Mouse (Mus musculus) ES-CJ7 (cell line): ENCODE results near the gene Ube2f.

ENCODE experiments used
- DNase-seq: peaks from one replicate; pipeline ENCODE4 v3.0.0; 2011; ENCODE audit warnings: low read depth, low spot score

The Ube2f gene

DNA sequence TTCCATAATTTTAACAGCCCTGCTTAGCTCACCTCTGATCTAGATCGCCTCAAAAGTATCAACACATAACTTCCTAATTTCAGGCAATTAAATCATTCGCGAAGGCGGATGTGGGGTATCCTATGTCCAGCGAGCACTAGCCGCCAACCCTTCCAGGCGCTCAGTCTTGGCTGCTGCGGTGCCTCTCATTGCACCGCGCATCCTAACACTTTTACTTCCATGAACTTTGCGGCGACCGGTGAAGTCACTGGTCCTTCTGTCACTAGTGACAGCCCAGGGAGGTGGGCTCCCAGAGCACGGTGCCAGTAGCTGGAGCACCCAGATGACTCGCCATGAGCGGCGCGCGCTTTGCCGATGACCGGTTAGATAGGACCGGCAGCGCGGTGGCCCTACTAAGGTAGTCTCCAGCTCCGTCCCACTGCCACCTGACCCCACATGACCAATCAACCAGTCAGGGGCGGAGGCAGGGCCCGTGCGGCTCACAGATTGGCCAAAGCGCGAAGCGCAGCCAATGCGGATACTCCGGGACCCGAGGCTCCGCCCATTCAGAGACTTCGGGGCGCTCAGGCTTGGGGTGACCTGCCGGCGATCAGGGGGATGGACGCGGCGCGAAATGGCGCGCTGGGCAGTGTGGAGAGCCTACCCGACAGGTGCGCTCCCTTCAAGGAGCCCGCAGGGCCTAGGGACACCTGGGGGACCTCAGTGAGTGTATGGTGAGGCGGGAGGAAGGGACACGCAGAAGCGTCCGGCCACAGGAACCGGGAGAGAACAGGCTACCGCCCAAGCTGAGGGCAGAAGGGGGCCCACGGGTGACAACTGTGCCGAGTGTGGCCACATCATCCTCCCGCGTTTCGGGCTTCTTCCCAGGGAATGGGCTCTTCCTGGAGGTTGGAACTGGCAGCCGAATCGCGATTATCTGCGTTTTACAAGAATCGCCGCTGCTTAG is 48.0 kb downstream of the Ube2f start, which contains the start of gene Scly:
Scly (plus strand) TSS at position 540 of the 946 bp plus-strand sequence.
- peak; percentile 89 for DNase-seq

DNA sequence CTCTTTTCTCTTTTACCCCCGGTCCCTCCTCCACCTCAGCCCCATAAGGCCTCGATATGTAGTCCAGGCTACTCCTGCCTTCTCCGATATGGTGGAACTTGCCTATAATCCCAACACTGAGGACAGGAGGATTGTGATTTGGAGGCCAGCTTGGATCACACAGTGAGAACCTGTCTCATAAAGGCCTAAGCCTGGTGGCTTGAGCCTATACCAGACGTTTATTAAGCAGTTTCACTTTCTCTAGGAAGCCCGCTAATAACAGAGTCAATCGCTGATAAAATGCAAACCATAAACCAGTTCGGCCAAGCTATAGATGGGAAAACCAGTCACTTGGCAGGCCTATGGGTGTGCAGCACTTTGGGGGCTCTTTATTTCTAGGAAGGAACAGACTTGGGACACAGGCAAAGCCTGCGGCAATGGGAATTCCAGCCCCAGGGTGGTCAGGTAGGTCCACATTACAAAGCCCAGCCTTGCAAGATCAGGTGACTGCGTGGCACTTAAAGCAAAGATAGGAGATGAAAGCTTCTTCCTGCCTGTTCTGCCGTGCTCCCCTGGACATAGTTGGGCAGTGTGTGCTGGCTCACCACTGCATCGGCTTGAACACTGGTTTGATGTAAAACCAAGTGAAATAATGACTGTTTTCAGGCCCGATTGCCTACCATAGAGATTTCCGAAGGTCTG is 49.1 kb downstream of the Ube2f start:
- DNase-seq, result no peak

DNA sequence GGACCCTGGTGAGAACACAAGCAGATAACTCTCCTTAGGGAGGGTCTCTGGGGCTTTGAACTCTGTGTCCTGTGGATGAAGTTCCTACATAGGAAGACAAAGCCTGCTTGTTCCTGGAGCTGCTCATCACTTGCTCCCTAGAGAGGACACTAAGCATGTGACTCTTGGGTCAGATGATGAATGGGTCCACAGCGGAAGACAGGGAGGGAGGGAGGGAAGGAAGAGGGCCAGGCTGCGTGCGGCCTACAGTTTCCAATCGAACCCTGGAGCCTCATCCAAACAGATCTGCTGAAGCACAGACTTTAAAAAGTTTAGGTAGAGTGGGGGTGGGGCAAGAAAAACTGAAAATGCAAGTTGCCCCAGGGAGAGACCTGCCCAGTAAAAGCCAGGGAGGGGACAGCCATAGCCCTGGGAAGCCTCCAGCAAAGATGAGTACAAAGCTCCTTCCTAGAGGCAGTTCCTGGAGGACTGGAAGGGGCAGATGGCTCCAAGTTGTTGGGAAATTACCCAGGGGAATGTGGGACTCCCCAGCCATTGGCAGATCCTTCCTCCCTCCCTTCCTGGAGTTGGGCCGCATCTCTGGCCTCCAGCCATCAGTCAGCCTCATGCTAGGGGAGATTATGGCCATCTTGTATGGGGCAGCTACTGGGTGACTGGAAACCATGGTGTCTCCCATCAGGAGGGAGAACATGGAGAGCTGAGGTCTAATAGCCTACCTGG is 49.8 kb downstream of the Ube2f start:
- no peak for DNase-seq

DNA sequence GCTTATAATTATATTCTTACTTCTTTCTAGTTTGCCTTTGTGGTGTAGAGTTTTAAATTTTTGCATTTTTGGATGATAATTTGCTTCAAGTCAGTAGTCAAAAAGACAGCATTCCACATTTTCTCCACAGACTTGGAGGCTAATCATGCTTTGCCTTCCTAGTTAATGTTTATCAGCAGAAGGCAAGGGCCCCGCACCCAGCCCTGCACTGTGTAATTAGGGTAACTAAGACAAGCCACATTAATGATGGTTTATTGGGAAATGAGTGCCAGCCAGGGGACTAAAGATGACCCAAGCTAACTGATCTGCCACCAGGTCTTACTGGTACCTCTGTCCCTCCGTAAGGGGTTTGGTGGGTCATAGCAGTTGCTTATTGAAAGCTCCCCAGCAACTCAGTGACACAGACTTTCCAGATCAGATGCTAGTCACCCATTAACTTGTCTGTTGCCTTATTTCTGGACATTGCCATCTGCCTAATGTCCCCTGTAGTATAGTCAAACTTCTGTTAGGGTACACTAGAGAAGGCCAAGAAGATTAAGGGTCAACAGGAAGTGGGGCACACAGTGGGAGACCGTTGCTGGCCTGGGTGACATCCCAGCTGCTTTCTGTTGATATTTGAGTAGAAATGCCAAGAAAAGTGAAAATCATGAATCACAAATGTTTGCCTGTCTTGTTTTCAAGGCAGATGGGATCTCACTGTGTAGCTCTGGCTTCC is 51.3 kb downstream of the Ube2f start:
- no peak for DNase-seq

DNA sequence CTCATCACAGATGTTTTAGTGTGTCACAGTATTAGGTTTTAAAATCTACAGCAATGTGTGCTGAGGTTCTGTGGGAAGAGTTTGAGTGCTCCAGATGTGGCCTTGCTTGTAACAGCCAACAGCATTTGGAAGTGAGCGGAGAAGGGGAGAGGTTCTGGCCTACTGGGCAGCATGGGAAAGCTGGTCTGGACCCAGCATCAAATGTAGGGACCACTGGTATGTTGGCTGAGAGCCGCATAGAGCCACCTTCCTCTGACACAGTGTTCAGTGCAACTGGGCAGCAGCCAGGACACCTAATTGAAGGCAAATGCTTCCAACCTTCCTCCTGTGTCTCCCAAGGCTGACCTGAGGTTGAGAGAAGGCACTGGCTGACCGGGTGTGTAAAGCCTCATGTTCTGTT is 51.9 kb downstream of the Ube2f start:
- DNase-seq, result no peak

DNA sequence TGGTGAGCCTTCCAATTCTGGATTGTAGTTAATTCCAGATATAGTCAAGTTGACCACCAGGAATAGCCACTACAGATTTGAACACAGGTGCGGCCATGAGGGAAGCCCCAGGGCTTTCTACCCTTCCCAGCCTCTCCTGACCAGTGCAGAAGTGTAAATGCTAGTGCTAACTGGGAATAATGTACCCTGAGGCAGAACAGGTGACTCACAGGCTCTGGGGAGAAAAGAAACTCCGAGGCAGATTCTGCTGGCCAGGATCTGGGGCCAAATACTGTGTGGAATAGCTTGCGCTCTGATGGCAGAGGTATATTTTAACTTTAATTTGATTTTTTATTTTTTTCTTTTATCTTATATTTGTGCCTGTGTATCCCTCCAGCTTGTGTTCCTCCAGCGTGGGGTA is 54.5 kb downstream of the Ube2f start:
- DNase-seq, result no peak

DNA sequence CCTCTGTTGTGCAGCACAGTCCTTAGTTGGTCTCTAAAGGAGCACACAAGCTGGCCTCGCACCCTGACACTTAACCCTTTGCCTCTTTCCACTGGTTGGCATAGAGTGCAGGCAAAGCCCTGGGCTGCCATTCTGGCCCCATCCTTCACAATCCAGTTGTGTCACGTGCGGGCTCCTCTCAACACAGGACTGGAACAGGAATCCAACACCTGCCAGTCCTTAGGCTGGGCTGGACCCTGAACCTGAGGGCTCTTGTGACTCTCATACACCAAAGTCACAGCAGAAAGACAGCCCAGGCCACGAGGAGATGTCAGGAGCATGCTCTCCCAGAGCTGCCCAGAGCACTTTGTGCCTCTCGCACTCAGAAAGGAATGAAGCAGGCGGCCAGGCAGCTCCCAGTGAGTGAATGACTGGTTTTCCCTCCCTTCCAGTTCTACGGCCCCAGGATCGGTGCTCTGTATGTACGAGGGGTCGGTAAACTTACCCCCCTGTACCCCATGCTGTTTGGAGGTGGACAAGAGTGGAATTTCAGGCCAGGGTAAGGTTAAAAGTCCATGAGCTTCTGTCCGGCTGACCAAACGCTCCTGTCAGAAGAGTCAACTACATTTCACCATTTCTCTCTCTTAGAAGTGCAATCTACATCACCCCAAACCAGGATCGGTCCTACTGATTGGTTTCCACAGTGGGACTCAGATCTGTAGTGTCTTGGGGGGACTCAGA is 59.4 kb downstream of the Ube2f start:
- no peak for DNase-seq

DNA sequence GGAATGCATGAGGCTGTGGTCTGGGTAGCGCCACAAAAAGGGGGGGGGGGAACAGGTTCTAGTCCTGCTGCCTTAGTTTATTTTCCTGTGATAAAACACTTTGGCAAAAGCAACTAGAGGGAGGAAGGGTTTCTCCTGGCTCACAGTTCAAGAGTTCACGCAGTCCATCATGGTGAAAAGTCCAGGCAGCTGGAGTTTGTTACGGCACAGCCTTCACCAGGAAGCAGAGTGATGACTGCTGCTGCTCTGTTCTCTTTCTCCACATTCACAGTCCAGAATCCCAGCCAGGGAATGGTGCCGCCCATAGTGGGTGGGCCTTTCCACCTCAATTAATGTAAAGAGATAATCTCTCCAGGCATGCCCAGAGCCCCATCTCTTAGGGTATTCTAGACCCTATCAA is 62.2 kb downstream of the Ube2f start:
- DNase-seq, result no peak

DNA sequence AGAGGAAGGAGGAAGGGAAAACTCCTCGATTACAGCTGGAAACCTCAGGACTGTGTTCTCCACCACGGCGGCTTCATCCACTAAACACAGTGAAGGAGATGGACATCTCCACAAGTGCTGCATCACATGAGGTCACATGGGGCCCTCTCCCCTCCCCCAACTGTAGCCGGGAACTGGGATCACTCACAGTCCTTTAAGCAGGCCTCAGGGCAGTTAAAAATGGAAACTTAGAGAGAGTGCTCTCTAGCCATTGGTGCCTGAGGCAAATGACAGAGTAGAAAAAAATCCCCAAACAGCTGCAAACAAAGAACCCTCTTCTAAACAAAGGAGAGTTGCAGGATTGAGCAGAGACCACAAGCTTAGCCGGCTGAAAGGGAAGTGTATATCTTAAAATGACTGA is 63.1 kb downstream of the Ube2f start:
- no peak for DNase-seq

DNA sequence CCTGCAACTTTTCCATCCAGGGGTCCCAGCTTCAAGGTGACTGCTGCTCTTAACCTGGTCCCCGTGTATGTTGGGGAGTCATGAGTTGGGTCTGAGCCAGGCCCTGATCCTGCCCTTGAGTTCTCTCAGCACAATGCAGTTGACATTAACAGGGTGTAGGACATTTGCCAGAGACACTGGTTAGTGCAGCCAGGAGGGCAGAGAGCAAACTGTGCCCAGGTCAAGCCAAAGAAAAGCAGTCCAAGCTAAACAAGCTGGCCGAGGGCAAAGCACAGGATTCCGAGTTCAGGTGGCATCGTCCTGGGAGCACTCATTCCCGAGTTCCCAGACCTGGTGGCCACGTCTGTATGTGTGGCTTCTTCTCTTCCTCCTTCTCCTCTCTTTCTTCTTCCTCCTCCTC is 67.6 kb downstream of the Ube2f start:
- no peak for DNase-seq

DNA sequence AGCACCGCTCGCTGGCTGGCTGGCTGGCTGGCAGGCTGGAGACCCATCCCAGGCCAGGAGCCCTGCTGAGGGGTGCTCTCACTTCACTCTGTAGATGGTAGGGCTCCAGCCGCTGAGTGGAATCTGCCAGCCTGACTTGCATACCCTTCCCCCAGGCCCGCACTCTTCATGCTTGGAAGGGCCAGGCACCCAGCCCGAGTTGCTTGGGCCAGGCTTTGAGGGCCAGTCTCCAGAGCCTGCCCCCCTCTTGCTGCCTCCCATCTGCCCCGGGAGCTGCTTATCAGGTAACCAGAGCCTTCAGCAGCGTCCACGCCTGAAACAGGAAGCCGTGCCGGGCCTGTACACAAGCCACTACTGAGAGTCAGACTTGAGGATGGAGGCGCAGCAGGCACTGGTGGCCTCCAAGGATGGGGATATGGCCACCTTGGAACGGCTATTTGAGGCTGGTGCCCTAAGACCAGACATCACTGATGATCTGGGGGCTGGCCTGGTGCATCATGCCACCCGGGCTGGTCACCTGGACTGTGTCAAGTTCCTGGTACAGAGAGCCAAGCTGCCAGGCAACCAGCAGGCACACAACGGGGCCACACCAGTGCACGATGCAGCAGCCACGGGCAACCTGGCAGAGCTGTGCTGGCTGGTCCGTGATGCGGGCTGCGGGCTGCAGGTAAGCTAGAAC is 71.8 kb downstream of the Ube2f start, which contains the start of gene Espnl:
Espnl (plus strand) TSS at position 316 of the 679 bp plus-strand sequence.
- no peak for DNase-seq

DNA sequence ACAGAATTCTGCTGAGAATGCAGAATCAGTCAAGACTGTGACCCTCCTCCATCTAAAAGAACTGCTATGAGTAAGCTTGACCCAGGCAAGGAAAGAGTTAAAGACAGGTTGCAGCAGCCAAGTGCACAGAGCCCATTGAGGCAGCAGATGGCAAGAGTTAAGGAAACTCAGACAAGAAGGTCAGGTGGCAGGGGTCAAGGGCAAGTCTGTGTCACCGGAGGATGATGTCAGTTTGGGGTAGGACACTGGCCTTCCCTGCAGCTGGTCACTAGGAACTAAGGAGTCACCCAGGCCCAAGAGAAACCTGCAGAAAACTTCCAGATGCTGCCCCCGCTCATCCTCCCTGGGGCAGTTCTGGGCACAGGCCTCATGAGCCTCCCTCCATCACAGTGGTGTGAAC is 74.5 kb downstream of the Ube2f start:
- no peak for DNase-seq

DNA sequence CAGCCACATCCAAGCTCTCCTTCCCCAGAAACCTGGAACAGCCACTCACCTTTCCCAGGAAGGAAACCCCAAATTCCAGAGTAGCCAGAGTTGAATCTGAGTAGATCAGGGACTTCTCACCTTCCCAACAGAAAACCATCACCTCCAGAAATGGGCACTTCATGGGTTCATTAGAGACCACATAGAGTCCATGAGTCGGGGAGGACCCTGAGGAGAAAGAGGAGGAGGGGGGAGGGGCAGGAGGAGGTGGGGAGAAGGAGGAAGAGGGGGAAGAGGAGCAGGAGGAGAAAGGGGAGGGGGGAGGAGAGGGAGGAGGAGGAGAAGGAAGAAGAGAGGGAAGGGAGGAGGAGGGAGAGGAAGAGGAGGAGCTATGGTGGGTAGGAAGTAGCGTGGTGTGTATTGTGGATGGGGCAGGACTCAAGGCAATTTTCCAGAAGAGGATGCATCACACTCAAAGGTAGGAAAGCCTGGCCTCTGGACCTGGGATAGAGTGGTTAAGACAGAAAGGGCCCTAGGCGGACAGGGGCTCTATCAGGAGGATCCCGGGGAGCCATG is 75.5 kb downstream of the Ube2f start:
- no peak for DNase-seq

DNA sequence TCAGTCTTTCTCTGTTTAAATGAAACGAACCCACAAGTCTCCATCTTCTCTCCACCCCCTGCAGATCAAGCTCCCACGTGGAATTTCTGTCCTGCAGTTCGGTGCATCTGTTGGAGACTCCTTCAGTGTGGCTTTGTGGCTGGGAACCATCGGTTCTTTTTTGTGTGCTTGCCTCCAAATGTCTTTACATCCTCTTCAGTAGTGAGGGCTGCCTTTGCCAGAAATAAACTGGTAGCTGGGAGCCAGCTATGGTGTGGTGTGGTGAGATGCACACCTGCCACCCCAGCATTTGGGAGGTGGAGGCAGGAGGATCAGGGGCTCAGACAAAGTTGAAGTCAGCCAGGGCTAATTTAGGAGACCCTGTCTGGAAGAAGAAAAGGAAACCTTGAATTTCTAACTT is 82.0 kb downstream of the Ube2f start:
- DNase-seq, result no peak

DNA sequence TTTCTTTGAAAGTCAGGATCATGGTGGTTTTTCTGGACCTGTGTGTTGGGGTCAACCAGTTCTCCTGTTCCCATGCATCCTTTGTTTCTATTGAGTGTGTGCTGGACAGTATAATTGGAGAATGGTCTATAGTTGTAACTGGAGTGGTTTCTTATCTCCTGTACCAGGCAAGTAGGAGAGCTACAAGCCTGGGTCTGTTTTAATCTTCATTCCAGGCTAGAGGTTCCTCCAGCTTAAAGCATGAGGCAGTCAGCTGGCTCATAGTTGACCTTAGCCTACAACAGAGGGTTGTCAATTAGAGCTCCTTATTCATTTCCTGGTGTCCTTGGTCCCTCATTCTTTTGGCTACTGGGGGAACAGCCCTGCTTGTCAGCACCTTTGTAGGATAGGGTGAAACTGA is 83.5 kb downstream of the Ube2f start:
- no peak for DNase-seq

DNA sequence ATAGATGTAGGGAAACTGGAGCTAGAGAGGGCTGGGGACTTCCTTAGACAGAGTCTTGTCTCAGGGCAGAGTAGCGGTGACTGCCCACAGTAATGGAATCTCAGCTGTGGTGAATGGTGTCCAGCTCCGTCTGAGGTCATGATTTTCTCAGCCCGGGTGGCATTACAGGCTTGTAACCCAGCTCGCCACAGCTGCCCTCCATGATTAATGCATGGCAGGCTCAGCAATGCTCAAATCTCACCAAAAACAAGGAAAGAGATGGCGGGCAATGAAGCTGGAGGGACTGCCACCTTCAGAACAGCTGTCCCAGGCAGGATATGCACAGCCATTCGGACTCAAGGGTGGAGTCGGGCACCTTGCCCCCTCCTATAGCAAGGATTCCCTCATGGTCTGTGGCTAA is 87.3 kb downstream of the Ube2f start:
- DNase-seq, result no peak
